Mouse (Mus musculus): ENCODE measurements around the gene Smurf2.
"Not testable (repeated sequence)": the region's sequence is repeated elsewhere in the genome, so short reads cannot be mapped to it uniquely, and the experiment has no call there.

The Smurf2 gene

DNA sequence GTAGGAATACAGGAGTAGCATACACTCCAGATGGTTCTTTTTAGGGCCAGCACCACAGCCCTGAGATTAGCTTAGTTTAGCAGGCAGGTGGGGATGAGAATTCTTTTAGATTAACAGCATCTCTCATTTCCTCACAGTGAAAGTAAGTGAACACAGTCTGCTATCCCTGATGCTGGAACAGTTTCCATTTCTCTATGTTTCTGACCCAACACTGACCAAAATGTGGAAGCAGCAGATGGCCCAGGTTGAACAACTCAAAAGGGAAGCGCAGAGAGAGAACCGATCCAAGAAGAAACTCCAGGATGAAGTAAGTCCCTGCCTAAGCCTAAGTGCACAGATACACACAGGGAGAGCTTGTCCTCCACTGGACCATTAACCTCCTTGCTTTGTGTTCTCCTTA lies 105.2 kb downstream of the Smurf2 start:
- no peak; the same call in 1 of the 2 replicates for ATAC-seq (ENCODE audit: insufficient number of reproducible peaks, low FRiP score, low TSS enrichment)

DNA sequence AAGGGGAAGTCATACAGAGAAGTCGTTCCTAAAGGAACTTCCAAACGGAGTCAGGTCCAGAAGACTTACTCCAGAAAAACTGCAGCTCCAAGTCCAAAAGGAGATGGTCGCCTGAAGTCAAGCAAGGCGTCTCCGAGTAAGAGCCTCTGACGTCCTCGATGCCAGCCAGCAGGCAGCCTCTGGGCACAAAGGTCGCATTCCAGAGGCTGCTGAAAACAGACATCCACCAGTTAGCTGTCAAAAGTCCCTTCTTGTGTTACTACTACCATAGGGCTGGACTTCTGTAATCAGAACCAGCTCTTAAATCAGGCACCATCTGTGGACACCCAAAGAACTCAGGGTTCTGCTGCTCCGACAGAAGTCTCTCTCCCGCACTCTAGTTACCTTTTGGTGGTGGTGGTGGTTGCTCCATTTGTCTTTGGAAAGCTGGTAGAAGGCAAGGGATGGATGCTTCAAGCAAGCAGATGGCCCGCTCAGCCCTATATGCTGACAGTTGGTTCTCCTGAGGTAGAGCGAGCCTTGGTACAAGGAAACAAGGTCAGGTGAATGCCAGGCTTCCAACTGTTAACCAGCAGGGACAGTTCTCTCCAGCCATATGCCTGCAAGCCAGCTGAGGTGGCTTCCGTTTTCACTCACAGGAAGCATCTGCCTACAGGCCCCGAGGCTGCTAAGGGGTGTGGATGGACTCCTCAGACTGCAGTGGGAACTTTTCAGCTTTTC lies 105.8 kb downstream of the Smurf2 start:
- peak; percentile 88 for ATAC-seq (ENCODE audit: insufficient number of reproducible peaks, low FRiP score, low TSS enrichment)

DNA sequence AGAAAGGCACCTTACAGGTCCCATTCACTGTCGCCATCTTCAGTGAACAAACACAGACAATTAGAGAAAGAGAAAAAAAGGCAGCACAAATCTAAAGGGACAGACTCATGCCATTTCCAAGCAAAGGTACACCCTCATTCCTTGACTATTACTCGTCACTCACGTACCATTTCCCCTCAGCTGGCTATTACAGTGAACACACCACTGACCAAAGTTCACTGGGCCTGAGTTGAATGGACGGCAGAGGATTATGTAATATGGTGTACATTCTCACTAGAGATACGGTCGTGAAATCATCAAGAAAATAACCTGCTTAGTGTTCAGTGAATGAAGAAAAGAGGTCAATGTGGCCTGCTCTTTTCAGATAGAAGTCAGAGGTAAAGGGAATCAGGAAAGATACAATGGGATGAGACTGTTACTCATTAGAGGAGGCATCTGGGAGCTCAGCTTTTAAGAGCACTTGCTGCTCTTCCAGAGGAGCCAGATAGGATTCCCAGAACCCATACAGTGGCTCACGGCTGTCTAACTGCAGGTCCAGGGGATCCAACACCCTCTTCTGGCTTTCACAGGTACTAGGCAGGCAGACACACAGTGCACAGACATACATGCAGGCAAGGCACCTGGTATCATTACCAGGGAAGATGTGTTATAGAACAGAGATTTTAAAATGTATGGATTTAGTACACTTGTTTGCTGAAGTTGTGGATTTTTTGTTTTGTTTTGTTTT lies 107.9 kb downstream of the Smurf2 start:
- no peak for ATAC-seq (ENCODE audit: insufficient number of reproducible peaks, low FRiP score, low TSS enrichment)

- not testable (repeated sequence) for ATAC-seq (ENCODE audit: insufficient number of reproducible peaks, low FRiP score, low TSS enrichment)
Measured at GRCm38 (mm10) chr11:106807442-106807841, 113.1 kb downstream of the Smurf2 start.

GRCm38 (mm10) chr11:106802069-106802627 lies 118.4 kb downstream of the Smurf2 start:
- ATAC-seq (ENCODE audit: insufficient number of reproducible peaks, low FRiP score, low TSS enrichment) = peak; percentile 52; the same call in 1 of the 2 replicates

DNA sequence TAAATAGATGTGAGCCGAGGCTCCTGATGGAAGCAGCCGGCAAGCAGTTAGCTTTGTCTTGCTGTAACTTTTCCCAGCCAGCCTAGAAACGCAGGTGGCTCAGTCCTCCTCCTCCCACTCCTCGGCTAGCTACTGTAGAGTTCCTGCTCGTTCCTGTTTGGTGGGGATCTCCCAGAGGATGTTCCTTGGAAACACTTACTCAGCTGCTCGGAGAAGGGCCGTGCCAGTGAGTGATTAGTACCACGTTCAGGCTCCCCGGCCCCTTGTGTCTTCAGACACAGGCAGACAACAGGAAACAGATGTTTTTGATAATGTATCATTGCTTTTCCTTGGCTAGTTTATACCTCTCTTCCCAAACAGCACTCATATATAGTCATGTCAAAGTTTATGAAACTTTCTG lies 124.8 kb downstream of the Smurf2 start:
- ATAC-seq (ENCODE audit: insufficient number of reproducible peaks, low FRiP score, low TSS enrichment) = no peak

DNA sequence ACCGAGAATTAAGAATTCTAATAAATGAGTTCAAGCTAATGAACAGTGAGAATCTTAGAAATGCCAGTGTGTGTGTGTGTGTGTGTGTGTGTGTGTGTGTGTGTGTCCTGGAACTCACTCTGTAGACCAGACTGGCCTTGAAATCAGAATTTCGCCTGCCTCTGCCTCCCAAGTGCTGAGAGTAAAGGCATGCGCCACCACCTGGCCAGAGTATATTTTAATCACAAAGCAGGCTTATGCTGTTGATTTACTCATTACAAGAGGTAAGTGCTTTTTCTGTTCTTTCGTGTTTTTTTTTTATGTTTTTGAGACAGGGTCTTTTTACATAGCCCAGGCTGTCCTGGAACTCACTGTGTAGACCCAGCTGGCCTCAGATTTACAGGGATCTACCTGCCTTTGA lies 126.7 kb downstream of the Smurf2 start:
- no peak for ATAC-seq (ENCODE audit: insufficient number of reproducible peaks, low FRiP score, low TSS enrichment)

GRCm38 (mm10) chr11:106789649-106790048 lies 130.9 kb downstream of the Smurf2 start:
- ATAC-seq (ENCODE audit: insufficient number of reproducible peaks, low FRiP score, low TSS enrichment) = no peak

DNA sequence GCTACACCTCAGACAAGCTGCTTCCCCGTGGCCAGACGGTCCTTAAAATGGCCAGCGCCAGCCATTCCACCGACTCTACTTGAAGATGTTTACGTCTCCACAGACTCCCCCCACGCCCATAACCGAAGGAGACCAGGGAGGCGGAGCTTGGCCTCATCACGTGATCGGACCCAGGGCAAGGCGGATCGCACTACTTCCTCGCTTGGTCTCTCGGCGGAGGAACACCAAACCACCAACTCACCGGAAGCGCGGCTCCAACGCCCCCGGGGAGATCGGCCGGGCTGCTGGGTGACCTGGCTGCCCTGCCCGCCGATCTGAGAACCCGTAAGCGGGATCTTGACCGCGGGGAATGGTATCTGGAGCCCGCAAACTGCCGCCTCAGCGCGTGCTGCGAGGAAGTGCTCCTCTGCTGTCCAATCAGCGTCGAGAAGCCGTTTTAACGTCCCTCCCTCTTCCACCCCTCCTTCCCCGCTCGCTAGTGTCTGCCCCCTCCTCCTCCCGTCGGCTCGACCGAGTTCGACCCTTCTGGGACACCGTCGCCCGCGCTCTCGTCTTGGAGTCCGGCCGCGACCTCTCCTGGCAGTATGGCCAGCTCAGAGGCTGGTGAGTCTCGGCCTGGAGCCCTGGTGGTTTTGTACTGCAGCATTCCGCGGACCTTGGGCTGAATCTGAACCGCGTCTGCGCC lies 131.6 kb downstream of the Smurf2 start, which contains the start of the genes Ddx5 and Cep95:
Ddx5 (minus strand) TSS at position 411 of the 685 bp plus-strand sequence.
Cep95 (plus strand) TSS at position 478 of the 685 bp plus-strand sequence.
- ATAC-seq (ENCODE audit: insufficient number of reproducible peaks, low FRiP score, low TSS enrichment) = peak; percentile 86

GRCm38 (mm10) chr11:106788026-106788774 lies 132.3 kb downstream of the Smurf2 start:
- ATAC-seq (ENCODE audit: insufficient number of reproducible peaks, low FRiP score, low TSS enrichment) = peak; percentile 49

DNA sequence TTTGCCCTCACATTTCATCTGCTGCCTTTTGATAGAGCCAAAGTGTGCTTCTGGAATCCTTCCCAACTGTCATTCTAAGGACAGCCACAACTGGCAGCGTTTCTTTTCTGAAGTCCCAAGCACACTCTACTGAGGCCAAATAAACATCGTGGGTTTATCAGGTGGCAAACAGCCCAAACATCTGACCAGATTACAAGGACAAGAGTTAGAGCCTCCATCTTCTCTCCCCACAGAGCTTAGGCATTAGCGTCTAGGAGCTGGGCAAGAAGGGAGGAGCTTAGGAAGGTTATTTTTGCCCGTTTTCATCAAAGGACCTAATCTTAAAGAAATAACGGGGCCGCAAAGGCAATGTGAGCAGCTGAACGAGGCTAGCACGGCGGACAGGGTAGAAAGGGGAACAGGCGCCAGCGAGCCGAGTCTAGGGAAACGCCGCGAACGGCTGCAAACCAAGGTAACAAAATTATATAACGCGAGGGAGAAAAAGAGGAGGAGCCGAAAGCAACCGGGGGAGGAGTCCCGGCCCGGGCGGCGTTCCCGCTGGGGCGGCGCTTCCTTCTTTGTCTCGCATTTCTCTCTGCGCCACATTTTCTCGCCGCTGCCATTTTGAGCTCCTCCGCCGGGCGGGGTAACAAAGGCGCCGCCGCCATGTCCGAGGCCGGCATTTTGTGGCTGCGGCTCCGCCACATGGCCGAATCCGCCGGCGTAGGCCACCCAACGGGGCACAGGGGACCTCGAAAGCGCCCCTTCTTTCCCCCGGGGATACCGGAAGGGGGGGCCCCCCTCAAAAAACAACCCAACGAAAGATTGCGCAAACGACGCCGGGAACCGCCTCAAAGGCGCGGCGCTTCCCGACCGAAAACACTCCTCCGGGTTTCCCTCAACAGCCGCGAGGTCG lies 133.1 kb downstream of the Smurf2 start:
- peak; percentile 17; the same call in 1 of the 2 replicates for ATAC-seq (ENCODE audit: insufficient number of reproducible peaks, low FRiP score, low TSS enrichment)

DNA sequence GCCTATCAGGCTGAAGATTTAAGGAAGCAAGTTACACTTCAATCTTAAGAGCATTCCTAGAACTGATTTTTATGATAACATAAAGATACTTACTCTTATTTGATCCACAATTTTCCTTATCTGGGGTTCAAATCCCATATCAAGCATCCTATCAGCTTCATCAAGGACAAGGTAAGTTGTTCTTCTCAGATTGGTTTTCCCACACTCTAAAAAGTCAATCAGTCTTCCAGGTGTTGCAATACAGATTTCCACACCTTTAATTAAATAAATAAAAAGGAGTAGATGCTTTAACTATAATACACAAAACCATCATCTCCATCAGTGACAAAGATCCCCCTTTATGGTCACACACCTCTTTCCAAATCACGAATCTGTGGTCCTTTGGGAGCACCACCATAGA lies 135.5 kb downstream of the Smurf2 start:
- no peak for ATAC-seq (ENCODE audit: insufficient number of reproducible peaks, low FRiP score, low TSS enrichment)

GRCm38 (mm10) chr11:106784476-106784875 lies 136.0 kb downstream of the Smurf2 start:
- no peak for ATAC-seq (ENCODE audit: insufficient number of reproducible peaks, low FRiP score, low TSS enrichment)

- no peak for ATAC-seq (ENCODE audit: insufficient number of reproducible peaks, low FRiP score, low TSS enrichment)
Measured at GRCm38 (mm10) chr11:106782841-106783764, 137.4 kb downstream of the Smurf2 start.

- ATAC-seq (ENCODE audit: insufficient number of reproducible peaks, low FRiP score, low TSS enrichment) = not testable (repeated sequence)
Measured at GRCm38 (mm10) chr11:106782271-106782670, 138.2 kb downstream of the Smurf2 start.

DNA sequence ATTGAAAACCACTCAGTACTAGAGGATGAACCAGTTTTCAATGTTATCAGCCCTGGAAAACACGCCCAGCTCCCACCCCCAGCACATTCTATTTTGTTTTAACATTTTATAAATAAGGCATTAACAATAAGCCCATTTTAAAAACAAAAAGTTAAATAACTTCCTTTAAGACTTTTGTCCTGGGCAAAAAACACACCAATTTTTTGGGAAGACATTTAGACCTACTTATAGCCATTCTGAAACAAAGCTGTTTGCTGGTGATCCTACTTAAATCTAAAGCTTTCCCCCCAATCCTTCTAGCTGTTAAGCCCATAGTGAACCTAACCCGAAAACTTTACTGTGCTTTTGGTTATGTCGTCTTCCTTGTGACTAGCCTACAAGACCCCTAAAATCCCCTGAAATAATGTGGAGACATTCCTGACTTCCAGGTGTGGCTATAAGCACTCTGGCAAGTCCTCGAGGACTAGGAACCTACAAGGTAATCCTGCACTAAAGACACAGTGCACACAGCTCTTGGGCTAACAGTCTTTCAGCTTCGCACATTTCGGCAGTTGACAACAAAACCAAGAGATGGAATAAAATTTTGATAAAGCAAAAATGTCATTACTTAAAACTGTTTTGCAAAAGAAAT lies 139.8 kb downstream of the Smurf2 start:
- ATAC-seq (ENCODE audit: insufficient number of reproducible peaks, low FRiP score, low TSS enrichment) = no peak

GRCm38 (mm10) chr11:106780089-106780425 lies 140.5 kb downstream of the Smurf2 start:
- no peak for ATAC-seq (ENCODE audit: insufficient number of reproducible peaks, low FRiP score, low TSS enrichment)

All from cerebellum, adult (tissue).